Mouse (Mus musculus): ENCODE results near the gene Lrba. TPM values are rescaled to one million over a fixed set of nuclear protein-coding genes. Genes with fewer than 3 reads are reported as not detected.

Gene Lrba
- 3.7 and 4.1 TPM in 2 replicates for polyA plus RNA-seq (2014; fragmentation: Nextera tagmentation; extraction: Ambion mirVana)

- WGBS (ENCODE audit: insufficient replicate concordance), result under 1% methylated on average over 40 of the region's 55 CpGs
- Histone ChIP-seq H3K4me3 (ENCODE audit: low read depth, low read length) (peak within 1 kb of the TSS; percentile 93), H3K9me3 (replicated peaks; ENCODE audit: control insufficient read depth, low read length) (no peaks in the 10 kb centered on the region), H3K27me3 (ENCODE audit: control insufficient read depth, insufficient read depth, low read length) (no peaks in the 10 kb centered on the region), H3K9ac (ENCODE audit: low read depth, low read length) (peak within 1 kb of the TSS; percentile 88), H3K4me1 (ENCODE audit: control insufficient read depth, insufficient read depth, low read length) (no peaks in the 10 kb centered on the region), H3K36me3 (ENCODE audit: control insufficient read depth, insufficient read depth, low read length) (no peaks in the 10 kb centered on the region), H3K27ac (ENCODE audit: low read depth, low read length) (peak within 1 kb of the TSS; percentile 85), H3K4me2 (peak within 1 kb of the TSS; percentile 89)
- peak; percentile 89 for ATAC-seq (replicated peaks; ENCODE audit: insufficient number of reproducible peaks, low FRiP score, low TSS enrichment)
Observed at GRCm38 (mm10) chr3:86224564-86225421, at the start of gene Lrba. Gene Lrba (plus strand): TSS chr3:86224680.

GRCm38 (mm10) chr3:86179714-86180113 lies 44.8 kb upstream of the Lrba start:
- WGBS (ENCODE audit: insufficient replicate concordance), result 84% methylated on average over 7 of the region's 7 CpGs
- Histone ChIP-seq H3K36me3 (ENCODE audit: control insufficient read depth, insufficient read depth, low read length) (no peaks in the 10 kb centered on the region), H3K4me1 (ENCODE audit: control insufficient read depth, insufficient read depth, low read length) (no peaks in the 10 kb centered on the region), H3K4me3 (ENCODE audit: low read depth, low read length) (no peak overlapping the region), H3K9ac (ENCODE audit: low read depth, low read length) (no peak overlapping the region), H3K27me3 (ENCODE audit: control insufficient read depth, insufficient read depth, low read length) (no peaks in the 10 kb centered on the region), H3K4me2 (no peak overlapping the region), H3K27ac (ENCODE audit: low read depth, low read length) (no peak overlapping the region), H3K9me3 (replicated peaks; ENCODE audit: control insufficient read depth, low read length) (no peaks in the 10 kb centered on the region)
- no peak for ATAC-seq (replicated peaks; ENCODE audit: insufficient number of reproducible peaks, low FRiP score, low TSS enrichment)

GRCm38 (mm10) chr3:86181107-86181506 lies 43.4 kb upstream of the Lrba start:
- Histone ChIP-seq H3K4me3 (ENCODE audit: low read depth, low read length) (no peak overlapping the region), H3K4me2 (no peak overlapping the region), H3K4me1 (ENCODE audit: control insufficient read depth, insufficient read depth, low read length) (no peaks in the 10 kb centered on the region), H3K9me3 (replicated peaks; ENCODE audit: control insufficient read depth, low read length) (no peaks in the 10 kb centered on the region), H3K27me3 (ENCODE audit: control insufficient read depth, insufficient read depth, low read length) (no peaks in the 10 kb centered on the region), H3K36me3 (ENCODE audit: control insufficient read depth, insufficient read depth, low read length) (no peaks in the 10 kb centered on the region), H3K9ac (ENCODE audit: low read depth, low read length) (no peak overlapping the region), H3K27ac (ENCODE audit: low read depth, low read length) (no peak overlapping the region)
- WGBS (ENCODE audit: insufficient replicate concordance), result 51% methylated on average over 5 of the region's 5 CpGs
- ATAC-seq (replicated peaks; ENCODE audit: insufficient number of reproducible peaks, low FRiP score, low TSS enrichment), result no peak

GRCm38 (mm10) chr3:86184546-86184945 lies 39.9 kb upstream of the Lrba start:
- Histone ChIP-seq H3K4me3 (ENCODE audit: low read depth, low read length) (no peak overlapping the region), H3K9me3 (replicated peaks; ENCODE audit: control insufficient read depth, low read length) (no peaks in the 10 kb centered on the region), H3K4me1 (ENCODE audit: control insufficient read depth, insufficient read depth, low read length) (no peaks in the 10 kb centered on the region), H3K36me3 (ENCODE audit: control insufficient read depth, insufficient read depth, low read length) (no peaks in the 10 kb centered on the region), H3K27ac (ENCODE audit: low read depth, low read length) (no peak overlapping the region), H3K9ac (ENCODE audit: low read depth, low read length) (no peak overlapping the region), H3K27me3 (ENCODE audit: control insufficient read depth, insufficient read depth, low read length) (no peaks in the 10 kb centered on the region), H3K4me2 (no peak overlapping the region)
- no peak for ATAC-seq (replicated peaks; ENCODE audit: insufficient number of reproducible peaks, low FRiP score, low TSS enrichment)
- 81% methylated on average over 7 of the region's 7 CpGs for WGBS (ENCODE audit: insufficient replicate concordance)

GRCm38 (mm10) chr3:86187736-86188389 lies 36.6 kb upstream of the Lrba start:
- ATAC-seq (replicated peaks; ENCODE audit: insufficient number of reproducible peaks, low FRiP score, low TSS enrichment), result no peak
- Histone ChIP-seq H3K9ac (ENCODE audit: low read depth, low read length) (no peak overlapping the region), H3K9me3 (replicated peaks; ENCODE audit: control insufficient read depth, low read length) (no peaks in the 10 kb centered on the region), H3K36me3 (ENCODE audit: control insufficient read depth, insufficient read depth, low read length) (no peaks in the 10 kb centered on the region), H3K4me1 (ENCODE audit: control insufficient read depth, insufficient read depth, low read length) (no peaks in the 10 kb centered on the region), H3K4me3 (ENCODE audit: low read depth, low read length) (no peak overlapping the region), H3K27ac (ENCODE audit: low read depth, low read length) (no peak overlapping the region), H3K4me2 (no peak overlapping the region), H3K27me3 (ENCODE audit: control insufficient read depth, insufficient read depth, low read length) (no peaks in the 10 kb centered on the region)
- WGBS (ENCODE audit: insufficient replicate concordance), result 77% methylated on average over 5 of the region's 5 CpGs

GRCm38 (mm10) chr3:86195981-86196380 lies 28.5 kb upstream of the Lrba start:
- no peaks in the 10 kb centered on the region for H3K4me1 ChIP-seq (ENCODE audit: control insufficient read depth, insufficient read depth, low read length)
- no peak overlapping the region for H3K4me3 ChIP-seq (ENCODE audit: low read depth, low read length)
- no peaks in the 10 kb centered on the region for H3K36me3 ChIP-seq (ENCODE audit: control insufficient read depth, insufficient read depth, low read length)
- H3K4me2 ChIP-seq, result peak overlapping the region; percentile 6; the same call in 1 of the 2 replicates
- H3K27me3 ChIP-seq (ENCODE audit: control insufficient read depth, insufficient read depth, low read length), result no peaks in the 10 kb centered on the region
- H3K9ac ChIP-seq (ENCODE audit: low read depth, low read length), result no peak overlapping the region
- no peaks in the 10 kb centered on the region for H3K9me3 ChIP-seq (replicated peaks; ENCODE audit: control insufficient read depth, low read length)
- no peak overlapping the region for H3K27ac ChIP-seq (ENCODE audit: low read depth, low read length)
- WGBS (ENCODE audit: insufficient replicate concordance), result 55% methylated on average over 15 of the region's 15 CpGs
- ATAC-seq (replicated peaks; ENCODE audit: insufficient number of reproducible peaks, low FRiP score, low TSS enrichment), result no peak

GRCm38 (mm10) chr3:86196471-86196870 lies 28.0 kb upstream of the Lrba start:
- H3K9me3 ChIP-seq (replicated peaks; ENCODE audit: control insufficient read depth, low read length), result no peaks in the 10 kb centered on the region
- H3K4me3 ChIP-seq (ENCODE audit: low read depth, low read length), result no peak overlapping the region
- H3K36me3 ChIP-seq (ENCODE audit: control insufficient read depth, insufficient read depth, low read length), result no peaks in the 10 kb centered on the region
- H3K27me3 ChIP-seq (ENCODE audit: control insufficient read depth, insufficient read depth, low read length), result no peaks in the 10 kb centered on the region
- H3K9ac ChIP-seq (ENCODE audit: low read depth, low read length), result no peak overlapping the region
- no peaks in the 10 kb centered on the region for H3K4me1 ChIP-seq (ENCODE audit: control insufficient read depth, insufficient read depth, low read length)
- WGBS (ENCODE audit: insufficient replicate concordance), result 61% methylated on average over 3 of the region's 3 CpGs
- H3K27ac ChIP-seq (ENCODE audit: low read depth, low read length), result no peak overlapping the region
- H3K4me2 ChIP-seq, result no peak overlapping the region
- ATAC-seq (replicated peaks; ENCODE audit: insufficient number of reproducible peaks, low FRiP score, low TSS enrichment), result no peak

- WGBS (ENCODE audit: insufficient replicate concordance), result 66% methylated on average over 1 of the region's 1 CpGs
- Histone ChIP-seq H3K27ac (ENCODE audit: low read depth, low read length) (no peak overlapping the region), H3K36me3 (ENCODE audit: control insufficient read depth, insufficient read depth, low read length) (no peaks in the 10 kb centered on the region), H3K9ac (ENCODE audit: low read depth, low read length) (no peak overlapping the region), H3K4me1 (ENCODE audit: control insufficient read depth, insufficient read depth, low read length) (no peaks in the 10 kb centered on the region), H3K4me3 (ENCODE audit: low read depth, low read length) (no peak overlapping the region), H3K4me2 (no peak overlapping the region), H3K27me3 (ENCODE audit: control insufficient read depth, insufficient read depth, low read length) (no peaks in the 10 kb centered on the region), H3K9me3 (replicated peaks; ENCODE audit: control insufficient read depth, low read length) (no peaks in the 10 kb centered on the region)
- ATAC-seq (replicated peaks; ENCODE audit: insufficient number of reproducible peaks, low FRiP score, low TSS enrichment), result no peak
Observed at GRCm38 (mm10) chr3:86201645-86202175, 22.8 kb upstream of the Lrba start.

Measured in heart, embryonic 11.5 days (tissue).